Mouse (Mus musculus) bone marrow, adult 2 months (tissue): ENCODE results near the gene Sft2d2. TPM values are rescaled to one million over a fixed set of nuclear protein-coding genes. Genes with fewer than 3 reads are reported as not detected.
A peak's percentile ranks its signal among the peaks of the same experiment; 100 is the strongest.

ENCODE experiments used
- H3K27ac ChIP-seq: fragments of 200-500 bp; 2 replicates; pipeline ENCODE4 v1.5.1; 2012; ENCODE audit warnings: low read depth, mild to moderate bottlenecking, control low read depth, inconsistent platforms, low read length; ENCODE audit not compliant: control insufficient read depth, poor library complexity, insufficient read depth
- H3K4me1 ChIP-seq: fragments of 200-500 bp; 2 replicates; pipeline ENCODE4 v1.6.1; 2011; ENCODE audit warnings: low read length; ENCODE audit not compliant: control insufficient read depth, insufficient read depth
- H3K4me3 ChIP-seq: fragments of 200-500 bp; replicated peaks from 2 replicates; pipeline ENCODE3; 2011; ENCODE audit warnings: mild to moderate bottlenecking, low read depth, low read length, control low read depth; ENCODE audit not compliant: control insufficient read depth
- CTCF ChIP-seq: fragments of 200-500 bp; IDR thresholded peaks from 2 replicates; pipeline ENCODE4 v1.5.1; 2011; ENCODE audit warnings: low read length, control low read depth; ENCODE audit not compliant: control insufficient read depth, insufficient read depth
- POLR2A ChIP-seq: fragments of 200-500 bp; IDR thresholded peaks from 2 replicates; pipeline ENCODE4 v1.6.1; 2011; ENCODE audit warnings: low read depth, mild to moderate bottlenecking, control low read depth, low read length, borderline replicate concordance; ENCODE audit not compliant: control insufficient read depth
- WGBS: fragments of 180-500 bp; shearing (Covaris S2); methylation state at CpG from one replicate; pipeline ENCODE4 v1.1.7; 2018; 5-methylcytosine and 5-hydroxymethylcytosine counted together
- polyA plus RNA-seq: library from polyadenylated mRNA; stranded (reverse); fragments of >200 nt; gene quantifications from 2 replicates; pipeline ENCODE4 v1.2.4, GENCODE M21; 2011; ENCODE audit warnings: low replicate concordance; ENCODE audit not compliant: missing spikeins, insufficient read depth, insufficient read length

The Sft2d2 gene
- polyA plus RNA-seq, 1 experiment: 14.3 TPM

GRCm38 (mm10) chr1:165205591-165205990 is 11.4 kb upstream of the Sft2d2 start:
- no peaks in the 10 kb centered on the region; the same call in 1 of the 2 replicates for H3K4me1 ChIP-seq
- H3K27ac ChIP-seq: no peak overlapping the region
- WGBS: 41% methylated on average over 2 of the region's 2 CpGs
- TF ChIP-seq CTCF (no peak), POLR2A (no peak)
- no peak overlapping the region for H3K4me3 ChIP-seq

DNA sequence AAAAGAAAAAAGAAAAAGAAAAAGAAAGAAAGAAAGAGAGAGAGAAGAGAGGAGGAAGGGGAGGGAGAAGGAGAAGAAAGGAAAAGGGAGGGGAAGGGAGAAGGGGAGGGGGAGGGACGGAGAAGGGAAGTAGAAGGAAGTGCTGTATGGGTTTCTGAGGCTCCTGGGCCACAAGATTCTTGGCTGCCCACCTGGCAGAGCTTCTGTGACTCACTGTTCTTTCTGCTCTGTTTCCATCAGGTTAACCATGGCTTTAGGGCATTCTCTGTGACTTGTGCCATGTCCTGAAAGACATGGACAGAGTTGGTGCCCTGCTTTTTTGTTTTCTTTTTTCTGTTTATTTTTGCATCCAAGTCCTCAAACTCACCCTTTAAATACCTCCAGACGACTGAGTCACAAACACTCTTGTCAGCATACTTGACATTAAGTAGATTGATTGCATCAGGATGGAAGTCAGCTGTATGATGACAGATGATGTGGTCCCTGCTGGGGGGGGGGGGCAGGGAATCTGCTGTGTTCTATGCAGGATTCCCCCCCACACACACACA is 9.3 kb upstream of the Sft2d2 start:
- 17% methylated on average over 2 of the region's 2 CpGs for WGBS
- no peaks in the 10 kb centered on the region for H3K4me1 ChIP-seq
- H3K4me3 ChIP-seq: no peak overlapping the region
- TF ChIP-seq CTCF (no peak), POLR2A (no peak)
- no peak overlapping the region for H3K27ac ChIP-seq

- Histone ChIP-seq H3K4me1 (no peaks in the 10 kb centered on the region), H3K27ac (no peak overlapping the region), H3K4me3 (no peak overlapping the region)
- TF ChIP-seq POLR2A (no peak), CTCF (no peak)
- 73% methylated on average over 4 of the region's 4 CpGs for WGBS
Observed at GRCm38 (mm10) chr1:165201445-165202012, 7.3 kb upstream of the Sft2d2 start.

- Histone ChIP-seq H3K4me3 (no peak overlapping the region), H3K4me1 (no peaks in the 10 kb centered on the region), H3K27ac (no peak overlapping the region)
- TF ChIP-seq POLR2A: no peak
- no peak for TF ChIP-seq CTCF
- WGBS: 86% methylated on average over 8 of the region's 8 CpGs
Observed at GRCm38 (mm10) chr1:165200748-165201147, 6.5 kb upstream of the Sft2d2 start.

DNA sequence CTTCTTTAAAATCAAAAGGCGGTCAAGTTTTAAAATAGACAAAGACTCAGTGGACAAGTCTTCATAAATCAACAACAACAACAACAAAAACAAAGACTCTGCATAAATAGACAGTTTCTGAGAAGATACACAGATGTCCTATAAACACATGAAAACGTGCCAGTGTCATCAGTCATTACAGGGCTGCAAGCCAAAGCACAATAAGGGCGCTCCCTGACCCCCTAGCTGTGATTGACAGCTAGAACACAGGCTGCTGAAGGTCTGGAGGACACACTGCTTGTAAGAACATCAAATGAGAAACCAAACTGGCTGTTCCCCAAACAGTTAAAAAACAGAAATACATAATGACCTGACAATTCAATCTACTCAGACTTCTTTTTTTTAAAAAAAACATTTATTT is 5.4 kb upstream of the Sft2d2 start:
- no peak overlapping the region for H3K4me3 ChIP-seq
- H3K27ac ChIP-seq: no peak overlapping the region
- no peaks in the 10 kb centered on the region for H3K4me1 ChIP-seq
- WGBS: 77% methylated on average over 3 of the region's 3 CpGs
- TF ChIP-seq CTCF (no peak), POLR2A (no peak)

GRCm38 (mm10) chr1:165198951-165199350 is 4.7 kb upstream of the Sft2d2 start:
- no peak overlapping the region for H3K4me3 ChIP-seq
- no peak for TF ChIP-seq CTCF
- TF ChIP-seq POLR2A: no peak
- H3K27ac ChIP-seq: no peak overlapping the region
- 58% methylated on average over 1 of the region's 1 CpGs for WGBS
- H3K4me1 ChIP-seq: no peaks in the 10 kb centered on the region

GRCm38 (mm10) chr1:165197875-165198274 is 3.6 kb upstream of the Sft2d2 start:
- H3K27ac ChIP-seq: no peak overlapping the region
- no peak overlapping the region for H3K4me3 ChIP-seq
- no peak for TF ChIP-seq POLR2A
- 23% methylated on average over 3 of the region's 3 CpGs for WGBS
- H3K4me1 ChIP-seq: no peaks in the 10 kb centered on the region

- Histone ChIP-seq H3K27ac (no peak overlapping the region), H3K4me3 (no peak overlapping the region), H3K4me1 (no peaks in the 10 kb centered on the region; the same call in 1 of the 2 replicates)
- TF ChIP-seq POLR2A (no peak), CTCF (no peak)
- WGBS: 37% methylated on average over 3 of the region's 3 CpGs
Observed at GRCm38 (mm10) chr1:165195396-165195960, 1.2 kb upstream of the Sft2d2 start.

DNA sequence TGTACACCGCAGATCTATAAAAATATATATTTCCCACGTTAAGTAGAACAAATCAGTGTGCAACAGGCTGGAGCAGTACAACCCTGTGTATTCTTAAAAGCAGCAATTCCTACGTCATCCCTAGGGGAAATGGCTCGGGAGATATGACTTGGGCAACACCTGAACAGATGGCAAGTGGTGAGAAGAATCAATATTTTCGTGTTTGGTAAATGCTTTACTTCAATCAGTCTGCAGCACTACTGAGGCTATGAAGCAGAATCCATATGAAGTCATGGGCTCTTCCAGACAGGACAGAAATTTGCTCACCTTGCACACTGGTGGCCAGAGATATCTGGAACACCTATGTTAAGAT is 400 bp upstream of the Sft2d2 start:
- Histone ChIP-seq H3K4me1 (no peaks in the 10 kb centered on the region; the same call in 1 of the 2 replicates), H3K4me3 (peak overlapping the region; percentile 80), H3K27ac (peak overlapping the region; percentile 93)
- 2% methylated on average over 5 of the region's 5 CpGs for WGBS
- TF ChIP-seq CTCF (no peak), POLR2A (no peak)
